Mouse (Mus musculus) adrenal gland, adult 10 weeks (tissue): ENCODE measurements around the gene Oaz3. TPM values are rescaled to one million over a fixed set of nuclear protein-coding genes. Genes with fewer than 3 reads are reported as not detected.

ENCODE experiments used
- polyA plus RNA-seq: library from polyadenylated mRNA; stranded (reverse); fragments of 350-450 nt; fragmentation: Illumina TruSeq; extraction: RNeasy Lipid Tissue Mini Kit (QIAGEN cat#74804); gene quantifications from one replicate; pipeline ENCODE4 v1.2.3, GENCODE M21; 2014; ENCODE audit warnings: low read depth, low replicate concordance

Gene Oaz3
- polyA plus RNA-seq, result not detected

GRCm38 (mm10) chr3:94443597-94443964 is at the start of gene Oaz3:
Gene Oaz3 (minus strand): TSS chr3:94443915.

GRCm38 (mm10) chr3:94480291-94480884 is 36.7 kb upstream of the Oaz3 start, which contains the start of gene Riiad1:
Gene Riiad1 (minus strand): TSS chr3:94480341.

GRCm38 (mm10) chr3:94477981-94478422 is 34.3 kb upstream of the Oaz3 start, which contains the start of gene Celf3:
Gene Celf3 (plus strand): TSS chr3:94478295.

GRCm38 (mm10) chr3:94442951-94443596 is 641 bp downstream of the Oaz3 start, which contains the start of gene Mrpl9:
Gene Mrpl9 (plus strand): TSS chr3:94443318.

GRCm38 (mm10) chr3:94413031-94413679 is 30.6 kb downstream of the Oaz3 start, which contains the start of gene Tdrkh:
Gene Tdrkh (plus strand): TSS chr3:94413273.

GRCm38 (mm10) chr3:94398217-94398616 is 45.5 kb downstream of the Oaz3 start, which contains the start of gene Lingo4:
Gene Lingo4 (plus strand): TSS chr3:94398517.

Other genes starting within 250 kb of the Oaz3 start
- gene Gm5286, start 247.2 kb downstream of the Oaz3 start, polyA plus RNA-seq, result not detected
- gene Gm4778, start 179.9 kb downstream of the Oaz3 start, polyA plus RNA-seq, result not detected
- 26.5 TPM for gene Them4, start 133.8 kb downstream of the Oaz3 start, polyA plus RNA-seq
- not detected for gene Them5, start 101.8 kb downstream of the Oaz3 start, polyA plus RNA-seq
- gene C2cd4d, start 81.5 kb downstream of the Oaz3 start, polyA plus RNA-seq, result not detected
- 11.3 TPM for gene Rorc, start 71.1 kb downstream of the Oaz3 start, polyA plus RNA-seq
- gene Lingo4, start 45.4 kb downstream of the Oaz3 start, polyA plus RNA-seq, result 0.35 TPM
- 20.9 TPM for gene Tdrkh, start 30.6 kb downstream of the Oaz3 start, polyA plus RNA-seq
- gene Mrpl9, start 597 bp downstream of the Oaz3 start, polyA plus RNA-seq, result 56.4 TPM
- 2.1 TPM for gene Celf3, start 34.4 kb upstream of the Oaz3 start, polyA plus RNA-seq
- 3.1 TPM for gene Riiad1, start 36.4 kb upstream of the Oaz3 start, polyA plus RNA-seq
- gene Snx27, start 138.8 kb upstream of the Oaz3 start, polyA plus RNA-seq, result 71.6 TPM
- not detected for gene Gm10972, start 199.2 kb upstream of the Oaz3 start, polyA plus RNA-seq
- 6.3 TPM for gene Tuft1, start 215.0 kb upstream of the Oaz3 start, polyA plus RNA-seq
- gene Selenbp2, start 249.6 kb upstream of the Oaz3 start, polyA plus RNA-seq, result not detected